Mouse (Mus musculus) small intestine, adult 2 months (tissue): Measurements from ENCODE around the gene Zfp617.
A peak's percentile ranks its signal among the peaks of the same experiment; 100 is the strongest.

Source experiments
- CTCF ChIP-seq: fragments of 200-500 bp; IDR thresholded peaks from 2 replicates; pipeline ENCODE4 v1.5.1; 2012; ENCODE audit warnings: low read depth, mild to moderate bottlenecking, control low read depth, inconsistent platforms, low read length, moderate library complexity, mixed read lengths; ENCODE audit not compliant: insufficient replicate concordance, insufficient read length; ENCODE audit errors: extremely low read depth
- POLR2A ChIP-seq: fragments of 200-500 bp; IDR thresholded peaks from 2 replicates; pipeline ENCODE4 v1.6.1; 2012; ENCODE audit warnings: low read depth, mild to moderate bottlenecking, control low read depth, inconsistent platforms, low read length, moderate library complexity

DNA sequence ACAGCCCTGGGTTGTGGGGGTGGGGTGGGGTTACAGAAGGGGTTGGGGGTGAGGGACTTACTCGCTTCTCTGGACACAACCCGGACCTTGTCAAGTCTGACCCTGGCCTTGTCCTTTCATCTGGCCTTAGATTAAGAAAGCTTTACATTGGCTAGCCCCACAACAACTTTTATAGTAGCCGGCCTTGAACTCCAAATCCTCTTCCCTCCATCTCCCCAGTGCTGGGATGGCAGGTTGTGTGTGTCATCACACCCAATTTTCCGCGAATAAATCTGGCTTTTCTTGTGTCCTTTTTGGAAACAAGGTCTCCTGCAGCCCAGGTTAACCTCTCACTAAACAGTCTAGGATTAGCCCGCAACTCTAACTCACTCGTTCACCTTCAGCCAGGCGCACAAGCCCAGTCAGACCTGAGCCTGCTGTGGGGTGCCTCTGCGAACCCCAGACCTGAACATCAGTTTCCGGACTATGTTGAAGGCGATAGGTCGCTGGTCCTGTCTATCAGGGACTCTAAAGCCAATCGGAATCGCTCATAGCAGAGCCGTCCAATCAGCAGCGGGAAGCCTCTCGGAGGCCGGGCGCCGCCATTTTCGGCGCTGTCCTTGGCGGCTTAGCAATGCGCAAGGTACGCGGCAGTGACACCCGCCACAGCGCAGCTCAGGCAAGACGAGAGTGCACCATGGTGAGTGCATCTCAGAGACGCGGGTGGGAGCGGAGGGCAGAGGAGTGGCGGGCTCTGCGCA lies 42.2 kb downstream of the Zfp617 start, which contains the start of gene Zfp961:
- TF ChIP-seq POLR2A = peak; percentile 90
- no peak for TF ChIP-seq CTCF
